ENCODE assay signal across 12 mouse cellular contexts in genomic region chr11:61699933-61700332, GRCm38 (mm10). TPM values are rescaled to one million over a fixed set of nuclear protein-coding genes. Genes with fewer than 3 reads are reported as not detected.
DNase-seq lines count a peak whose midpoint lies in the region; ATAC-seq lines count a peak whose summit lies in the region.
"Had no signal": no experiment of that assay in that cellular context is flagged by ENCODE, and none has a peak within 500 bp of the region (broad histone marks: within the 10 kb centered on the region; RNA-seq: fewer than 3 reads in every experiment).

No protein-coding gene starts in this region.

- no peak for ATAC-seq in midbrain, embryonic 14.5 days (ENCODE audit: low FRiP score, low TSS enrichment)
- no peak for ATAC-seq in midbrain, embryonic 16.5 days

- H3K36me3 ChIP-seq in midbrain, embryonic 14.5 days (ENCODE audit: control insufficient read depth, insufficient read depth, low read length) = no peaks in the 10 kb centered on the region
- no peaks in the 10 kb centered on the region for H3K36me3 ChIP-seq in midbrain, embryonic 16.5 days (ENCODE audit: control insufficient read depth, insufficient read depth, low read length)
- H3K36me3 ChIP-seq: embryonic facial prominence, embryonic 12.5 days had no signal

- no peaks in the 10 kb centered on the region for H3K27me3 ChIP-seq in midbrain, embryonic 14.5 days (ENCODE audit: control insufficient read depth, insufficient read depth, low read length)
- no peaks in the 10 kb centered on the region for H3K27me3 ChIP-seq in midbrain, embryonic 16.5 days (ENCODE audit: control insufficient read depth, insufficient read depth, low read depth, low read length)
- H3K27me3 ChIP-seq: embryonic facial prominence, embryonic 12.5 days; liver, embryonic 15.5 days had no signal

- H3K9ac ChIP-seq in midbrain, embryonic 14.5 days (replicated peaks; ENCODE audit: low read length) = no peak overlapping the region
- no peak overlapping the region for H3K9ac ChIP-seq in midbrain, embryonic 16.5 days (ENCODE audit: low read depth, low read length)
- H3K9ac ChIP-seq: embryonic facial prominence, embryonic 12.5 days; liver, embryonic 15.5 days had no signal

- WGBS in midbrain, embryonic 14.5 days = 52% methylated on average over 4 of the region's 4 CpGs
- 36% methylated on average over 4 of the region's 4 CpGs for WGBS in midbrain, embryonic 16.5 days

- no peaks in the 10 kb centered on the region for H3K4me1 ChIP-seq in midbrain, embryonic 14.5 days (ENCODE audit: control insufficient read depth, insufficient read depth, low read length)
- H3K4me1 ChIP-seq in midbrain, embryonic 16.5 days (ENCODE audit: control insufficient read depth, insufficient read depth, low read length) = 0 out of 2 replicates have a peak, but pooled peaks cover 3% of the 10 kb centered on the region
- H3K4me1 ChIP-seq: embryonic facial prominence, embryonic 12.5 days; liver, embryonic 15.5 days had no signal

- no peaks in the 10 kb centered on the region for H3K9me3 ChIP-seq in midbrain, embryonic 14.5 days (ENCODE audit: control insufficient read depth, low read length)
- no peaks in the 10 kb centered on the region for H3K9me3 ChIP-seq in midbrain, embryonic 16.5 days (replicated peaks; ENCODE audit: control insufficient read depth, low read length, poor library complexity, severe bottlenecking)
- H3K9me3 ChIP-seq: embryonic facial prominence, embryonic 12.5 days; liver, embryonic 15.5 days had no signal

- no peak overlapping the region for H3K4me2 ChIP-seq in midbrain, embryonic 14.5 days (ENCODE audit: low read length)
- no peak overlapping the region for H3K4me2 ChIP-seq in midbrain, embryonic 16.5 days (ENCODE audit: low read length)
- H3K4me2 ChIP-seq: embryonic facial prominence, embryonic 12.5 days; liver, embryonic 15.5 days had no signal

- DNase-seq in adrenal gland, adult 2 months = peak; percentile 40
- DNase-seq in adrenal gland, postnatal 4 days (ENCODE audit: low spot score in 2 of 2) = no peak
- peak; percentile 18 for DNase-seq in midbrain, embryonic 14.5 days
- DNase-seq in heart, postnatal 36 days = peak; percentile 29 to 38
- DNase-seq in lung, postnatal 25 days (ENCODE audit: low spot score) = peak; percentile 42
- no peak for DNase-seq in neural tube, embryonic 10.5 days (ENCODE audit: extremely low spot score, low spot score)
- DNase-seq in thymus, postnatal 25 days = no peak

- no peak overlapping the region for H3K4me3 ChIP-seq in midbrain, embryonic 14.5 days (replicated peaks; ENCODE audit: low read depth, low read length)
- H3K4me3 ChIP-seq in midbrain, embryonic 16.5 days (ENCODE audit: low read depth, low read length) = no peak overlapping the region
- H3K4me3 ChIP-seq: embryonic facial prominence, embryonic 12.5 days; liver, embryonic 15.5 days had no signal

- intact Hi-C loops in heart, postnatal 36 days (cut with DNase I) = no loop called here

- H3K27ac ChIP-seq in midbrain, embryonic 14.5 days (replicated peaks; ENCODE audit: low read depth, low read length) = no peak overlapping the region
- no peak overlapping the region for H3K27ac ChIP-seq in midbrain, embryonic 16.5 days (ENCODE audit: low read length)
- H3K27ac ChIP-seq: embryonic facial prominence, embryonic 12.5 days; liver, embryonic 15.5 days had no signal

RNA-seq across cellular contexts. Expression of gene Fam83g, which starts 16.0 kb away (rescaled TPM):
- total RNA-seq in adrenal gland, adult 2 months (2021) = 1 to 10 TPM in 1 of 2 experiments, under 1 TPM in 1; 0.78 to 2.7 TPM
- polyA plus RNA-seq in adrenal gland, adult 2 months (2012; rRNA removed) = 1.7 and 2.1 TPM in 2 replicates
- 1 to 10 TPM; 1.7 to 2.9 TPM for total RNA-seq in adrenal gland, postnatal 4 days (2021)
- 0.11 and 0.16 TPM in 2 replicates for polyA plus RNA-seq in midbrain, embryonic 14.5 days (2014; fragmentation: Nextera tagmentation; extraction: Ambion mirVana)
- 0.11 and 0.26 TPM in 2 replicates for polyA plus RNA-seq in midbrain, embryonic 16.5 days (2015; fragmentation: Nextera tagmentation; extraction: Ambion mirVana)
- total RNA-seq in heart, postnatal 36 days (2021) = under 1 TPM; 0.11 to 0.16 TPM

RNA-seq across cellular contexts. Expression of gene Slc5a10, which starts 20.7 kb away (rescaled TPM):
- under 1 TPM; 0.14 to 0.24 TPM for total RNA-seq in adrenal gland, adult 2 months (2021)
- polyA plus RNA-seq in adrenal gland, adult 2 months (2012; rRNA removed) = 0.07 and 0.10 TPM in 2 replicates
- 1 to 10 TPM in 1 of 2 experiments, under 1 TPM in 1; 0.23 to 5.6 TPM for total RNA-seq in adrenal gland, postnatal 4 days (2021)
- not detected in 2 replicates for polyA plus RNA-seq in midbrain, embryonic 14.5 days (2014; fragmentation: Nextera tagmentation; extraction: Ambion mirVana)
- not detected in 2 replicates for polyA plus RNA-seq in midbrain, embryonic 16.5 days (2015; fragmentation: Nextera tagmentation; extraction: Ambion mirVana)
- not detected for total RNA-seq in heart, postnatal 36 days (2021)
- total RNA-seq: hematopoietic stem cell, adult 5-6 weeks had no signal
- polyA plus RNA-seq: liver, embryonic 15.5 days; neural tube, embryonic 11.5 days had no signal

RNA-seq across cellular contexts. Expression of gene Grap, which starts 46.9 kb away (rescaled TPM):
- 10 to 100 TPM in 1 of 2 experiments, 1 to 10 TPM in 1; 5.4 to 10.7 TPM for total RNA-seq in adrenal gland, adult 2 months (2021)
- polyA plus RNA-seq in adrenal gland, adult 2 months (2012; rRNA removed) = 10.4 and 12.4 TPM in 2 replicates
- total RNA-seq in adrenal gland, postnatal 4 days (2021) = 10 to 100 TPM in 1 of 2 experiments, 1 to 10 TPM in 1; 9.1 to 10.8 TPM
- polyA plus RNA-seq in midbrain, embryonic 14.5 days (2014; fragmentation: Nextera tagmentation; extraction: Ambion mirVana) = 6.0 and 6.8 TPM in 2 replicates
- 10.7 and 11.6 TPM in 2 replicates for polyA plus RNA-seq in midbrain, embryonic 16.5 days (2015; fragmentation: Nextera tagmentation; extraction: Ambion mirVana)
- 10 to 100 TPM; 11.5 to 15.0 TPM for total RNA-seq in heart, postnatal 36 days (2021)

Comparison
In these comparisons a context has a peak if more than half of its experiments do, and no peak if none do; other contexts are left out.
1. DNase-seq: peak in adrenal gland, adult 2 months (single experiment), midbrain, embryonic 14.5 days (single experiment), heart, postnatal 36 days (2 of 2) and lung, postnatal 25 days (single experiment); none in adrenal gland, postnatal 4 days (0 of 2), neural tube, embryonic 10.5 days (single experiment) and thymus, postnatal 25 days (single experiment).